Mouse (Mus musculus): ENCODE data around the gene Ganab. TPM values are rescaled to one million over a fixed set of nuclear protein-coding genes. Genes with fewer than 3 reads are reported as not detected.

The Ganab gene
- polyA plus RNA-seq, 2 experiments, result 33.7 to 48.7 TPM

DNA sequence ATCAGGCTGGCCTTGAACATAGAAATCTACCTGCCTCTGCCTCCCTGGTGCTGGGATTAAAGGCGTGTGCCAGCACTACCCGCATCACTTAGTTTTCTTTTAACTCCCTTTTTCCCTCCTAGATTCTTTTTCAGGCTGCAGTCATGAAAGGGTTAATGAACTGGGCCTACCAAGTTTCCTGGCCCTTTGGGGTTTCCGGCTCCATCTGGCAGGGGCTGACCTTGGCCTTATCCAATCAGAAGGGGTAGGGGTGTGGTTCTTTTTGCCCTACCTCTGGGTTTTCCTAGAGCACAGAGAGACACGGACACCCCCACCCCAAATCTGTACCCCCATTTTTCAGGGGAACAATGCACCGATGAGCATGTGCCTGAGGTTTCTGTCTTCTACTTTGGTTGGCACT, 46.9 kb downstream of the Ganab start:
- WGBS (ENCODE audit: insufficient replicate concordance), result 18% methylated on average over 5 of the region's 5 CpGs
- Histone ChIP-seq H3K4me2 (ENCODE audit: low read depth) (peak overlapping the region; percentile 78), H3K27me3 (ENCODE audit: control insufficient read depth, insufficient read depth, low read length) (no peaks in the 10 kb centered on the region), H3K9ac (replicated peaks) (no peak overlapping the region), H3K4me3 (ENCODE audit: insufficient read depth in 1 of 2, low read depth in 2 of 2, low read length in 2 of 2) (peak overlapping the region in 1 of 2 experiments; percentile 88; a peak in 3 of 4 replicates), H3K4me1 (replicated peaks; ENCODE audit: control insufficient read depth in 2 of 2, insufficient read depth in 2 of 2, low read length in 1 of 2) (peaks cover 33 to 37% of the 10 kb centered on the region in 2 experiments), H3K36me3 (replicated peaks; ENCODE audit: control insufficient read depth, insufficient read depth, low read depth) (peaks cover 49% of the 10 kb centered on the region), H3K9me3 (ENCODE audit: control insufficient read depth, low read length) (no peaks in the 10 kb centered on the region), H3K27ac (no peak overlapping the region; the same call in 1 of the 2 replicates)
- DNase-seq (ENCODE audit: low read depth in 3 of 3, low spot score in 3 of 3) (peak; percentile 59 to 71 (median 59)), ATAC-seq (ENCODE audit: insufficient read depth) (no peak)
- TF ChIP-seq EP300 (IDR thresholded peaks at IDR 0.05; ENCODE audit: low read depth), result no peak

DNA sequence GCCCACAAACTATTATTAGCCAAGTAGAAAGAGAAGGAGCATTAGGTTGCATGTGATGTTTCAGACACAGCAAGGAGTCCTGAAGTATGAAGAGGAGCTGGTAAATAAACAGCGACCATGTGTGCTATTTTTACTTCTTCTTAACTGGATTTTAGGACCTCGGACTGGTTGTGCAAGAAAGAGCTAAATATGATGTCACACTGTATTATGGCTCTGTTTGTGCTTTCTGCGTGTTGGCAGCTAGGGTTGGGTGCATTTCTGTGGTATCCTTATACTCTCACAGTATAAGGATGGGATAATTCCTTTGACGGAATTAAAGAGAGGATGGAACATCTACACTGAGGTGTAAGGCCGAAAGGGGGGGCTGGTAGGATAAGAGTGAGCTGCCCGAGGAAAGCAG, 47.4 kb downstream of the Ganab start:
- Histone ChIP-seq H3K4me1 (replicated peaks; ENCODE audit: control insufficient read depth in 2 of 2, insufficient read depth in 2 of 2, low read length in 1 of 2) (peaks cover 33 to 37% of the 10 kb centered on the region in 2 experiments), H3K4me2 (ENCODE audit: low read depth) (peak overlapping the region; percentile 78), H3K9me3 (ENCODE audit: control insufficient read depth, low read length) (no peaks in the 10 kb centered on the region), H3K27ac (no peak overlapping the region), H3K36me3 (replicated peaks; ENCODE audit: control insufficient read depth, insufficient read depth, low read depth) (peaks cover 54% of the 10 kb centered on the region), H3K27me3 (ENCODE audit: control insufficient read depth, insufficient read depth, low read length) (no peaks in the 10 kb centered on the region), H3K4me3 (ENCODE audit: insufficient read depth in 1 of 2, low read depth in 2 of 2, low read length in 2 of 2) (0 out of 4 replicates have a peak overlapping the region, but pooled peaks of 1 of the 2 experiments have one; percentile 8), H3K9ac (replicated peaks) (no peak overlapping the region; the same call in 1 of the 2 replicates)
- DNase-seq (ENCODE audit: low read depth in 3 of 3, low spot score in 3 of 3) (no peak), ATAC-seq (ENCODE audit: insufficient read depth) (no peak)
- WGBS (ENCODE audit: insufficient replicate concordance), result 71% methylated on average over 6 of the region's 6 CpGs
- TF ChIP-seq EP300 (IDR thresholded peaks at IDR 0.05; ENCODE audit: low read depth) (no peak), CTCF (IDR thresholded peaks at IDR 0.05; ENCODE audit: low read depth) (no peak)

DNA sequence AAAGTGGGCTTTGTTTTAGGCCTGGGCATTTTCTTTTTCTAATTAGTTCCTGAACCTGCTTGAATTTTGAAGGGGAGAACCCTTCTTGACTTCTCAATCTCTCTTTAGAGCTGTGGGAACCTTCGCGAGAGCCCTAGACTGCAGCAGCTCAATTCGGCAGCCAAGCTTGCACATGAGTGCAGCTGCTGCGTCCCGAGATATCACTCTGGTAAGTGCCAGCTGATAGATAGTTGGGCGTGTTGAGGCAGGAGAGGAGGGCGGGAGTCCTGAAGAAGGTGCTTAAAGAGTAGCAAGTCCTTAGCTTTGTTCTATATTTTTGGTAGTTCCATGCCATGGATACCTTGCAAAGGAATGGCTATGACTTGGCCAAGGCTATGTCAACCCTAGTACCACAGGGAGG, 49.1 kb downstream of the Ganab start:
- WGBS (ENCODE audit: insufficient replicate concordance), result 35% methylated on average over 7 of the region's 7 CpGs
- no peak overlapping the region for H3K4me3 ChIP-seq (ENCODE audit: insufficient read depth in 1 of 2, low read depth in 2 of 2, low read length in 2 of 2)
- no peaks in the 10 kb centered on the region for H3K9me3 ChIP-seq (ENCODE audit: control insufficient read depth, low read length)
- H3K4me2 ChIP-seq (ENCODE audit: low read depth), result peak overlapping the region; percentile 47
- H3K36me3 ChIP-seq (replicated peaks; ENCODE audit: control insufficient read depth, insufficient read depth, low read depth), result peaks cover 70% of the 10 kb centered on the region
- peak overlapping the region; percentile 54 for H3K27ac ChIP-seq
- no peaks in the 10 kb centered on the region for H3K27me3 ChIP-seq (ENCODE audit: control insufficient read depth, insufficient read depth, low read length)
- DNase-seq (ENCODE audit: low read depth in 3 of 3, low spot score in 3 of 3) (no peak), ATAC-seq (ENCODE audit: insufficient read depth) (no peak)
- TF ChIP-seq EP300 (IDR thresholded peaks at IDR 0.05; ENCODE audit: low read depth) (0 out of 2 replicates have a peak, but pooled peaks have one; percentile 13), CTCF (IDR thresholded peaks at IDR 0.05; ENCODE audit: low read depth) (no peak)
- peak overlapping the region; percentile 41; the same call in 1 of the 2 replicates for H3K9ac ChIP-seq (replicated peaks)
- H3K4me1 ChIP-seq (replicated peaks; ENCODE audit: control insufficient read depth in 2 of 2, insufficient read depth in 2 of 2, low read length in 1 of 2), result peaks cover 29 to 30% of the 10 kb centered on the region in 2 experiments

DNA sequence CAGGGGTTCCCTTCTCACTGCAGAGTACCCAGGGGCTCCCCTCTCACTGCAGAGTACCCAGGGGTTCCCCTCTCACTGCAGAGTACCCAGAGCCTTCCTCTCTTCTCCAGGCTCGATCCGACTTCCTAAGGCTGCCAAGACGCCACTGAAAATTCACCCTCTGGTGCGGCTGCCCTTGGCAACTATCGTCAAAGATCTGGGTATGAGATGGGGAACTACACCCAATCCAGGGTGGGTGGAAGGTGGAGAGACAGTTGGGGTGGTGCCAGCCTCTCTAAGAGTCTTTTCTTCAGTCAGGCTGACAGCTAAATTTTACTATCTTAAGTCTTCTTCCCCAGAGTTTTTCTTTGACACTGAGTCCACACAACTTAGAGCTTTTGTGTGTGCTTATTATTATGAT, 52.3 kb downstream of the Ganab start:
- TF ChIP-seq EP300 (IDR thresholded peaks at IDR 0.05; ENCODE audit: low read depth), result no peak
- TF ChIP-seq CTCF (IDR thresholded peaks at IDR 0.05; ENCODE audit: low read depth), result no peak
- DNase-seq (ENCODE audit: low read depth in 3 of 3, low spot score in 3 of 3) (no peak), ATAC-seq (ENCODE audit: insufficient read depth) (no peak)
- Histone ChIP-seq H3K4me3 (ENCODE audit: insufficient read depth in 1 of 2, low read depth in 2 of 2, low read length in 2 of 2) (no peak overlapping the region), H3K27me3 (ENCODE audit: control insufficient read depth, insufficient read depth, low read length) (no peaks in the 10 kb centered on the region), H3K9ac (replicated peaks) (no peak overlapping the region), H3K36me3 (replicated peaks; ENCODE audit: control insufficient read depth, insufficient read depth, low read depth) (peaks cover 72% of the 10 kb centered on the region), H3K4me1 (replicated peaks; ENCODE audit: control insufficient read depth in 2 of 2, insufficient read depth in 2 of 2, low read length in 1 of 2) (peaks cover 14 to 27% of the 10 kb centered on the region in 2 experiments), H3K4me2 (ENCODE audit: low read depth) (no peak overlapping the region), H3K9me3 (ENCODE audit: control insufficient read depth, low read length) (no peaks in the 10 kb centered on the region), H3K27ac (no peak overlapping the region)
- WGBS (ENCODE audit: insufficient replicate concordance), result 78% methylated on average over 5 of the region's 5 CpGs

DNA sequence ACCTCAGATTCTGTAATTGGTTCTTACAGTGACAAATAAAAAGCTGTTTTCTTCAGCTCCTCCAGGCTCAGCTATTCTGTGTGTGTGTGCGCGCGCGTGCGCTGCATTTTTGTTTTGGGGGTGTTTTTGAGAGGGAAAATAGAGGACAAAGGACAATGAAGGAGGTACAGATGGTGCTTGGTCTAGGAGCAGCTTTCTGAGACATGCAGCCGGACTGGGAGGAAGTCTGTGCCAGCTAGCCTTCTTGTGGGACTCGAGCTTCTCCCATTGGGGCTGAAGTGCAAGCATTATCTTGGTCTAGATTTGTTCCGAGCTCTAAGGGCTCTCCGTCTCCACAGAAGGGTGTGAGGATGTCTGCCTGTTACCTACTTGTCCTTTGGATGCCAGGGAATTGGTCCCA, 54.4 kb downstream of the Ganab start:
- no peak for DNase-seq (ENCODE audit: low read depth in 3 of 3, low spot score in 3 of 3)
- 83% methylated on average over 9 of the region's 9 CpGs for WGBS (ENCODE audit: insufficient replicate concordance)
- TF ChIP-seq CTCF (IDR thresholded peaks at IDR 0.05; ENCODE audit: low read depth), result no peak
- TF ChIP-seq EP300 (IDR thresholded peaks at IDR 0.05; ENCODE audit: low read depth), result no peak
- ATAC-seq (ENCODE audit: insufficient read depth), result no peak
- Histone ChIP-seq H3K36me3 (replicated peaks; ENCODE audit: control insufficient read depth, insufficient read depth, low read depth) (peaks cover 56% of the 10 kb centered on the region), H3K27me3 (ENCODE audit: control insufficient read depth, insufficient read depth, low read length) (no peaks in the 10 kb centered on the region), H3K4me2 (ENCODE audit: low read depth) (peak overlapping the region; percentile 96), H3K4me1 (replicated peaks; ENCODE audit: control insufficient read depth in 2 of 2, insufficient read depth in 2 of 2, low read length in 1 of 2) (peaks cover 5 to 15% of the 10 kb centered on the region in 2 experiments), H3K27ac (peak overlapping the region; percentile 67; the same call in 1 of the 2 replicates), H3K9ac (replicated peaks) (no peak overlapping the region; the same call in 1 of the 2 replicates), H3K4me3 (ENCODE audit: insufficient read depth in 1 of 2, low read depth in 2 of 2, low read length in 2 of 2) (peak overlapping the region in 1 of 2 experiments; percentile 90; a peak in 1 of 4 replicates), H3K9me3 (ENCODE audit: control insufficient read depth, low read length) (no peaks in the 10 kb centered on the region)
